Mouse (Mus musculus) forebrain, embryonic 10.5 days (tissue): ENCODE measurements around the gene BC049715. TPM values are rescaled to one million over a fixed set of nuclear protein-coding genes. Genes with fewer than 3 reads are reported as not detected.
A peak's percentile ranks its signal among the peaks of the same experiment; 100 is the strongest.

Experiments
- DNase-seq: peaks from one replicate; pipeline ENCODE4 v3.0.0-alpha.2; 2017; ENCODE audit warnings: low spot score; ENCODE audit errors: extremely low spot score
- H3K27ac ChIP-seq: fragments of 300-500 bp; sonication (generic); 2 replicates; pipeline ENCODE4 v1.5.1; 2016; ENCODE audit warnings: mild to moderate bottlenecking
- H3K27me3 ChIP-seq: fragments of 300-500 bp; sonication (generic); 2 replicates; pipeline ENCODE4 v1.6.1; 2016; ENCODE audit warnings: mild to moderate bottlenecking; ENCODE audit not compliant: poor library complexity, severe bottlenecking
- H3K36me3 ChIP-seq: fragments of 300-500 bp; sonication (generic); replicated peaks from 2 replicates; pipeline ENCODE4 v1.6.1; 2016; ENCODE audit warnings: mild to moderate bottlenecking, moderate library complexity
- H3K4me1 ChIP-seq: fragments of 300-500 bp; sonication (generic); 2 replicates; pipeline ENCODE4 v1.6.1; 2016
- H3K4me3 ChIP-seq: fragments of 300-500 bp; sonication (generic); 2 replicates; pipeline ENCODE4 v1.5.1; 2016; ENCODE audit warnings: mild to moderate bottlenecking, moderate library complexity
- H3K9me3 ChIP-seq: fragments of 300-500 bp; sonication (generic); 2 replicates; pipeline ENCODE4 v1.6.1; 2016; ENCODE audit warnings: mild to moderate bottlenecking, moderate library complexity
- WGBS: fragments of 180-500 bp; shearing (Covaris S2); methylation state at CpG from one replicate; pipeline ENCODE4 v1.1.7; 2016; 5-methylcytosine and 5-hydroxymethylcytosine counted together
- polyA plus RNA-seq: library from polyadenylated mRNA; unstranded; fragments of >200 nt; fragmentation: Nextera tagmentation; extraction: Ambion mirVana; gene quantifications from 2 replicates; pipeline ENCODE4 v1.2.1, GENCODE M21; 2016

The BC049715 gene
- polyA plus RNA-seq, 1 experiment from 2014 or later: 1.9 TPM

DNA sequence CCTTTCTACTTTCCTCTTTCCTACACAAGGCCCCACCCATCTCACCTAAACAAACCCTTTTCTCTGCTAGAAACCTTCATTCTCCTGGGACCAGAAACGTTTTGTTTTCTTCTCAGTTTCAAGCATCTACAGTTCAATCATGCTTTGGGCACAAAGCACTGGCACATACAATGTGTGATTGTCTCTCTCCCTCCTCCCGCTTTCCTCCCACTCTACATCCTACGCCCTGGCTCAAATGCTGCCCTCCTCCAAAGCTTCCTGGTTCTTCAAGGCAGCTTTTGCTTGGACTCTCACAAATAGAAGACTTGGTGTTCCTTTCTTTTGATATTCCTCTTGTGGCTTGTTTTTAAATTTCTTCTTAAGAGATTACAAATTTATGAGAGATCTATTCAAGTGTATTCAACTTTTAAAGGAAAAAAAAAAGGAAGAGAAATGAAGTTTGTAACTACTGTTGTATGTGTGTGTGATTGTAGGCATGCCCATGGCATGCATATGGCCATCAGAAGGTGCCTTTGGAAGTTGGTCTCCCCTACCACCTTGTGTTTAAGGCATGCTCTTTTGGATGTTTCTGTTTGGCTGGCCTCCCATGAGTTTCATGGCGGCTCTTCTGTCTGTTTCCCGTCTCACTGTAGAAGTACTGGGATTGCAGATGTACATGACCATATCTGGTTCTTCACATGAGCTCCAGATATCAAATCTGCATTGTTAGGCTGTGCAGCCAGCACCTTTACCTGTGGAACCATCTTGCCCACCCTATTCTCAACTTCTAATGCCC lies 18.5 kb downstream of the BC049715 start:
- no peak for DNase-seq
- H3K4me1 ChIP-seq: no peaks in the 10 kb centered on the region
- no peaks in the 10 kb centered on the region for H3K9me3 ChIP-seq
- no peak overlapping the region for H3K4me3 ChIP-seq
- WGBS: 69% methylated on average over 5 of the region's 5 CpGs
- no peaks in the 10 kb centered on the region for H3K36me3 ChIP-seq
- no peak overlapping the region for H3K27ac ChIP-seq
- no peaks in the 10 kb centered on the region for H3K27me3 ChIP-seq

DNA sequence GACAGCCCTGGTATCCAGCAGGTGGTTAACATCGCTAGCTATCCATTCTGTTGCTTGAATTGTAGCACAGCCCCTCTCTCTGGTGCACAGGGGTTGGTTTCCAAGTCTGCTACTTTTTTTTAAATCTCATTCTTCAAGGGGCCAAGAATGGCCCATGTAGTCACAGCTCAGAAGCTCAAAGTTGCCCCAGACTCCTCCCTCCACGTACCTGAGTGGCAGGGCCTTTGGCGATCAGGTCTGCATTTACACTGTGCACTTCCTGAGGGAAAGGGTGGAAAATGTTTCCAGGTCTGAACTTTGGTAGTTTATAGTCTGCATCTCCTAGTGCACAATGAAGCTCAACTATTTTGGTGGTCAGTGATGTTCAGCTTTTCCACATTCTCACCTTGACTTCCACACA lies 19.8 kb downstream of the BC049715 start:
- Histone ChIP-seq H3K27me3 (no peaks in the 10 kb centered on the region), H3K36me3 (no peaks in the 10 kb centered on the region), H3K4me1 (peaks cover 2% of the 10 kb centered on the region), H3K27ac (no peak overlapping the region), H3K4me3 (no peak overlapping the region), H3K9me3 (no peaks in the 10 kb centered on the region)
- 89% methylated on average over 3 of the region's 3 CpGs for WGBS
- DNase-seq: no peak

DNA sequence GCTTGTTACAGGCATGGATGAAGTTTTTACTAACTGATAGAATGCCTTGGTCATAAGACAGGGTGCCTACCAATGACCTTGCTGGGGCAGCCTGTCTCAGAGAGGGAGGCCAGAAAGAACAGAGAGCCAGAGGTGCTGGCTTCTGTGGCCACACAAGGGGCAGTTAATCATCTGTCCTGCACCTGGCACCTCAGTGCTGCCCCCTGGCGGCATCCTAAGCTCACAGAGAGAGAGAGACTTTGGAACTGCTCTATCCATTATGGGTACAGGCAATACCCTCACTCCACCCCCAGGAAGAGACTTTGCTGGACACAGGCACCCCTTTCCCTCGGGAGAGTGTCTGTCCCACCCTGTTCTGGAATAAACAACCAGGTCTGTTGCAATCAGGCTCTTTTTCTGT lies 20.4 kb downstream of the BC049715 start:
- WGBS: 27% methylated on average over 2 of the region's 2 CpGs

DNA sequence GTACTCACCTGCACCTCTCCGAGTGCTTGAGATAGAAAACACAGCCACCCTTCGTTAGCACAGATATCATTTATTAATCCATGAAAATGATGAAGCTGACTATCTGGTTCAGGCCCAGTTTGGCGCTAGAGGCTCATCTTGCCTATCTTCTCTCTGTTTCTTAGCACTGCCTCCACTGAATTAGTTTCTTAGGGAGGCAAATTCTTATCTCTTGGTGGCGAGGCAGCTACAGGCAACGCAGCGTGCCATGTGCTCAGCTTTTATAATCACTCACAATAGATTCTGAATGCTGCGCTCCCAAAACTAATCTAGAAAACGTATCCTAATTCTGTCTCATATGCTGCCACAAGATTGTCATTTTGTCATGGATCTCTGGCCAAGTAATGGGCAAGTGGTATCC lies 21.0 kb downstream of the BC049715 start:
- no peaks in the 10 kb centered on the region for H3K27me3 ChIP-seq
- H3K36me3 ChIP-seq: no peaks in the 10 kb centered on the region
- no peaks in the 10 kb centered on the region for H3K9me3 ChIP-seq
- peaks cover 9% of the 10 kb centered on the region for H3K4me1 ChIP-seq
- no peak overlapping the region for H3K27ac ChIP-seq
- WGBS: 91% methylated on average over 8 of the region's 8 CpGs
- DNase-seq: no peak
- no peak overlapping the region for H3K4me3 ChIP-seq

More for the DNA sequence above, 20.4 kb downstream of the BC049715 start:
- H3K9me3 ChIP-seq: no peaks in the 10 kb centered on the region
- no peak overlapping the region for H3K27ac ChIP-seq
- no peak overlapping the region for H3K4me3 ChIP-seq
- H3K27me3 ChIP-seq: no peaks in the 10 kb centered on the region
- H3K4me1 ChIP-seq: peaks cover 7% of the 10 kb centered on the region
- no peaks in the 10 kb centered on the region for H3K36me3 ChIP-seq
- DNase-seq: peak; percentile 51

DNA sequence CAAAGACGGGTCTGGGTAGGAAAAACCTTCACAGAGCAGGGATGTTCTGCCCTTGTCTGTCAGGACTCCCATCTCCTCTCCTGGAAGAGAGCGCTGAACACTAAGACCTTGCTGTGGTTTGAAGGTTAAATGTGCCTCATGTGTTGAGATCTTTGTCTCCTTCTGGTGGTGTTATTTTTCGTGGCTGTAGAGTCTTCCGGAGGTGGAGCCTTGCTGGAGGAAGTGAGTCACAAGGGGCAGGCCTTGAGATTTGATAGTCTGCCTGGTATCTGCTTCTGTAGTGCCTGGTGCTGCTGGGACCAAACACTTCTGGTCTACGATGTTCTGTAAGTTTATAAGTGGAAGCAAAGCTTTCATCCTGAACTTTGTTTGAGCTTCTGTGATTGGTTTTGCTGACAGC lies 21.5 kb downstream of the BC049715 start:
- no peak for DNase-seq
- Histone ChIP-seq H3K4me1 (peaks cover 9% of the 10 kb centered on the region), H3K27ac (no peak overlapping the region), H3K36me3 (no peaks in the 10 kb centered on the region), H3K4me3 (no peak overlapping the region), H3K9me3 (no peaks in the 10 kb centered on the region), H3K27me3 (no peaks in the 10 kb centered on the region)
- WGBS: 83% methylated on average over 5 of the region's 5 CpGs

DNA sequence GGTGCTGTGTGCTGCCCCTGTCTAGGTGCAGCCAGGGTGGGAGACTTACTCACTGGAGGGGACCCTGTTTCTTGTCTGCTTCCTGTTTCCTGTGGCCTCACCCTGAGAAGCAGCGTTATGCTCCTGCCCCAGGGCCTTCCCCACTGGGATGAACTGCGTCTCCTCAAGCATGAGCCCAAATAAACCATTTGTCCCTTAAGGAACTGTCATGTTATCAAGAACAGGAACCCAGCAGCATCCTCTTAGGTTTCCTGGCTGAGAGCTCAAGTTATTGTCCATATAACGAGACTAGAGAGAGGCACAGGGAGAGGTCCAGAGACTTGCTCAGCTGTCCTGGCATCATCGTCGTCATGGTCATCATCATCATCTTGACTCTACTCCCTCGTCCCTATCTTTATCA lies 22.8 kb downstream of the BC049715 start:
- H3K27me3 ChIP-seq: no peaks in the 10 kb centered on the region
- no peaks in the 10 kb centered on the region for H3K36me3 ChIP-seq
- no peak overlapping the region for H3K4me3 ChIP-seq
- no peak for DNase-seq
- no peak overlapping the region for H3K27ac ChIP-seq
- 84% methylated on average over 6 of the region's 6 CpGs for WGBS
- peaks cover 9% of the 10 kb centered on the region for H3K4me1 ChIP-seq
- H3K9me3 ChIP-seq: no peaks in the 10 kb centered on the region

DNA sequence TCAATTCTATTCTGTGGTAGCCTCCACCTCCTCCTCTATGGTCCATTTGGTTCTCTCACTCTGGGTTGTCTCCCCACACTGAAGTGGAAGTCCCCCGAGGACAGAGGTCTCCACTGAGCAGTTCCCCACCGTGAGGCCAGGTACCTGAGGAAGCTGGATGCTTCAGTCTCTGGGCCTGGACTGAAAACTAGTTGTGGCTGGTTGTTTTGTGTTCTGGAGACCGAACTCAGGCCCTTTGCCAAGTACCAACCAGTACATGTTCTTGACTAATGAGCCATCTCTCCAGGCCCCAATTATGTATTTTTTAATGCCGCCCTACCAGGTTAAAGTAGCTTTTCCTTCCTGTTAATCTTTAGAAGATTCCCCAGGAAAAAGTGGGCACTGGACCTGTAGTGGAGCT lies 24.9 kb downstream of the BC049715 start:
- peaks cover 9% of the 10 kb centered on the region for H3K4me1 ChIP-seq
- no peak for DNase-seq
- H3K9me3 ChIP-seq: no peaks in the 10 kb centered on the region
- H3K27ac ChIP-seq: peak overlapping the region; percentile 58; the same call in 1 of the 2 replicates
- no peak overlapping the region for H3K4me3 ChIP-seq
- H3K36me3 ChIP-seq: no peaks in the 10 kb centered on the region
- WGBS: 81% methylated on average over 4 of the region's 4 CpGs
- H3K27me3 ChIP-seq: no peaks in the 10 kb centered on the region

DNA sequence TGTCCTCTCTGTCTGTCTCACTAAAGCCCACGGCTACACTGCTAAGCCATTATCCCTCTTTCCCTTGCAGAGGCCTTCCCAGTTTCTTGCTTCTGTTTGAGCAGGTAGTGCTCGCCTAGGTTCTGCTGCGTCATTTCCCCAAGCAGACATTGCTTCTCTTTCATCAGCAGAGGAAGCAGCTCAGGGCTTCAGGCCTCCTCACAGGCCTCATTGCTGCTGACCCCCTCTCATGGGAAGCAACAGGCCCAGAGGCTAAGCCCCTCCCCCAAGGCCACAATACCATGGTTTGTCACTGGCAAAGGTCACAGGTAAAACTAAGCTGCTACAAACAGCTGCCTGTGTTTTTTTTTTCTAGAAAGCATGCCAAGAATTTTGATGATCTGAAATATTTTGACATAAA lies 25.3 kb downstream of the BC049715 start:
- peak overlapping the region; percentile 58; the same call in 1 of the 2 replicates for H3K27ac ChIP-seq

DNA sequence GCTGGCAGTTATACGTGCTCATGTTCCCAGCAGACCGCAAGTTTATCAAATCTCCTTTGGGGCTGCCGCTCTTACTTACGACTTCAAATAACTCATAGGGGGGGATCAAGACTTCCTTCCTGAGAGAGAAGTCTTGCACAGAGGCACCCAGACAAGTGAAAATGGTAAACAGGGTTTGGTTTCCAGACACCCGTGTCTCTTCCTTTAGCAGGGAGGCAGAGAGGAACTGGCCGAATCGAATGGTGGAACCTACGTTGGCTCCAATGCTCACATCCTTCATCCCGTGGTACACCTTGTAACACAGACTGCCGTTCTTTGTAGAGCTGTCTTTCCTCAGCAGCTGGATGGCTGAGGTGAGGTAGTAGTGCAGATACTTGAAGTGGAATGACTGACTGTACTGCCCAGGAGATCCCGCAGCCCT lies 26.9 kb downstream of the BC049715 start:
- Histone ChIP-seq H3K27ac (no peak overlapping the region), H3K27me3 (no peaks in the 10 kb centered on the region), H3K9me3 (no peaks in the 10 kb centered on the region), H3K4me1 (peaks cover 13% of the 10 kb centered on the region), H3K36me3 (no peaks in the 10 kb centered on the region), H3K4me3 (no peak overlapping the region)
- no peak for DNase-seq
- 96% methylated on average over 11 of the region's 11 CpGs for WGBS

More for the DNA sequence above, 25.3 kb downstream of the BC049715 start:
- H3K4me1 ChIP-seq: peaks cover 13% of the 10 kb centered on the region
- H3K27me3 ChIP-seq: no peaks in the 10 kb centered on the region
- no peak overlapping the region for H3K4me3 ChIP-seq
- no peaks in the 10 kb centered on the region for H3K9me3 ChIP-seq
- WGBS: 58% methylated on average over 3 of the region's 3 CpGs
- no peaks in the 10 kb centered on the region for H3K36me3 ChIP-seq
- DNase-seq: no peak

DNA sequence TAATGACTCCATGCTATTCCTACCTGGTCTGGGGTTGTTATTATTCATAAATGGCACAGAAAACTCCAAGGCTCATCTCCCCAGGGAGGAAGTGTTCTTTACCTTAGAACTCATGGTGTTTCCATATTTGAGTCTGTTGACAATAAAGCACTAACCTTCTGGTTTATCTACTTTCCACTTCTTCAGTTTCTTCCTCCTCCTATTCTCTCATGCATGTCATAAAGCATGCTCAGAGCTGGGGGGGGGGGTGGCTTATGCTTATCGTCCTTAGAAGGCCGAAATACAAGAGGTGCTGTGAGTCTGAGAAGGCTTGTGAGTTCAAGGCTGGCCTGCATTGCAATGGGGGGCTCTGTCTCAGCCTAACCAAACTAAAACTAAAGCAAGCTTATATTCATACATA lies 27.8 kb downstream of the BC049715 start:
- H3K4me1 ChIP-seq: peaks cover 13% of the 10 kb centered on the region
- 78% methylated on average over 2 of the region's 2 CpGs for WGBS
- no peak for DNase-seq

DNA sequence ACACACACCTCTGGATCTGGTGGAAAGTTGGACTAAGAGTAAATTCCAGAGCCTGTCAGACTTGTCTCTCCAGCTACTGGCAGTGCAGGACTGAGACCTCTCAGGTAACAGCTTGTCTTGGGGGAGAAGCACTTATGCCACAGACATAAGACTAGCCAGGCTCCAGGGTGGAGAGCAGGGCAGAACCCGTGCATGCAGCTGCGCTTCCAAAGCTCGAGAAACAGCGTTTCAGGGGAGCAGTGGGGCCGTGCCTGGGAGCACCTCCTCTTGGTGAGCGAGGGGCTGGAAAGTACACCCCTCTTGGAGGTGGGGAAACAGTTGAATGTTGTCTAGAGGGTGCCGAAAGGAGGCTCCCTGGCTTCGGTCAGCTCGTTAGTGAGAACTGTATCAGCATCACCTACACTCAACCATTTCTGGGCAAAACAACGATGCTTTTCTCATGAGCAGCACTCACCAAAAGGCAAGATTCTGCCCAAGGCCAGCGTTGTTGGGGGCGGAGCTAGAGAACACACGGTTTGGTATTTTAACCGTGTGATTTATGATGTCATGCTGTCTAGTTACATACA lies 28.7 kb downstream of the BC049715 start:
- Histone ChIP-seq H3K27me3 (no peaks in the 10 kb centered on the region), H3K36me3 (no peaks in the 10 kb centered on the region), H3K9me3 (no peaks in the 10 kb centered on the region), H3K4me3 (peak overlapping the region; percentile 22), H3K27ac (peak overlapping the region; percentile 40; the same call in 1 of the 2 replicates), H3K4me1 (peaks cover 13% of the 10 kb centered on the region)
- 75% methylated on average over 14 of the region's 14 CpGs for WGBS
- DNase-seq: no peak

More for the DNA sequence above, 27.8 kb downstream of the BC049715 start:
- no peak overlapping the region for H3K4me3 ChIP-seq
- no peaks in the 10 kb centered on the region for H3K27me3 ChIP-seq
- H3K9me3 ChIP-seq: no peaks in the 10 kb centered on the region
- no peaks in the 10 kb centered on the region for H3K36me3 ChIP-seq
- H3K27ac ChIP-seq: no peak overlapping the region

DNA sequence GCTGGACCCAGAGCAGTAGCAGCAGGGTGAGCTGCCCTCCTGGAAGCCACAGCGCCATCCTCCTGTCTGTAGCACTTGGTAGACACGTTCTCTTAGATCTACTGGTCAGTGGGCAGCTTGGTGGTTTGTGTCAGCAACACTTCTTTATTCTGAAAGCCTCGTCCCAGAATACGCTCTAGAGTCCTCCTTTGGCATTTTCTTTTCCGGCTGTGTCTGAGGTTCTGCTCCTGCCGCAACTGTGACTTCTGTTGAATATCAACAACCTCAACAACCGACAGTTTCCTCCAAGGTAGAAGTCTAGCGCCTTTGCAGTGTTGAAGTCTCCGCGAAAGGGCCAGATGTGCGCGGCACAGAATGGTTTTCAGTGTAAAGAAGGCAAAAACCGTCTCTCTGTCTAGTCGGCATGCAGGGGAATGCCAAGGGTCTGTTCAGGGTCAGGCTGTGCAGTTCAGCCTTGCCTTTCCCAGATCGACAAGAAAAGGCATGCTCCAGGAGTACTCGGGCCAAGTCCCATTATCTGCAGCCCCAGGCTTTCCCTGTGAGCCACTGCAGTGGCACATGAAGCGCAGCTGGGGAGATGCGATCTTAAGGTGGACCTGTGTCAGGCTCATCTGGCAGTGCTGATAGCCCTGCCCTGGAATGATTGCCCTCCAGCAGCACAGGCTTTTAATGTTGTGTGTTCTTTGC lies 29.9 kb downstream of the BC049715 start, which contains the start of gene Art4:
Gene Art4, minus strand, starts transcription at position 548 of the 687 bp plus-strand sequence.
- DNase-seq: no peak
- H3K4me3 ChIP-seq: peak within 1 kb of the TSS; percentile 13; the same call in 1 of the 2 replicates
- no peaks in the 10 kb centered on the region for H3K9me3 ChIP-seq
- H3K27me3 ChIP-seq: no peaks in the 10 kb centered on the region
- H3K36me3 ChIP-seq: no peaks in the 10 kb centered on the region
- peaks cover 10% of the 10 kb centered on the region for H3K4me1 ChIP-seq
- 81% methylated on average over 18 of the region's 18 CpGs for WGBS
- peak within 1 kb of the TSS; percentile 56 for H3K27ac ChIP-seq

DNA sequence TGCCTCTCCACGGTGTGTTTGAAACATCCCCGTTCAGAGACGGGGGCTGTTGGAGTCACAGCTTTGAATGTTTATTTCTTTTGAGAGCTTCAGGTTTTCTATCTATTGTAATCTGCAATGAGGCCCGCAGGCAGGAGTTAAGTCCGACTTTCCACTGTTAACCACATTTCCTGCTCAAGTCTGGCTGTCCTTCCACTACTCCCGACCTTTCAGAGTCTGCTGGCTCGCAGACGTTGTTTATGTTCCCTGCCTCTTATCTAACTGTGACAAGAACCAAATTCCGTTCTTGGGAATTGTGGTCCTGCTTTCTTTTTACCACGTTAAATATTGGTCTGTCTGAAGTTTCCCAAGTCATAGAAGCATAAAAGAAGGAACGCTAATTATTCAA lies 30.4 kb downstream of the BC049715 start:
- no peak for DNase-seq
- 65% methylated on average over 11 of the region's 11 CpGs for WGBS
- no peak overlapping the region for H3K4me3 ChIP-seq
- H3K36me3 ChIP-seq: no peaks in the 10 kb centered on the region
- peak overlapping the region; percentile 56 for H3K27ac ChIP-seq
- H3K4me1 ChIP-seq: peaks cover 4% of the 10 kb centered on the region
- no peaks in the 10 kb centered on the region for H3K27me3 ChIP-seq
- no peaks in the 10 kb centered on the region for H3K9me3 ChIP-seq
